Mouse (Mus musculus): ENCODE data around the gene AI837181.

Gene AI837181

GRCm38 (mm10) chr19:5474281-5475068 is 49.5 kb downstream of the AI837181 start:
- DNase-seq: peak; percentile 72

- no peak for DNase-seq
Measured at GRCm38 (mm10) chr19:5475069-5475714, 50.2 kb downstream of the AI837181 start.

Measured in retina, postnatal 1 day (tissue).